Mouse (Mus musculus) lung, postnatal 10 days (tissue): ENCODE measurements around the gene Fnbp1.

Source experiments
- DNase-seq: peaks from one replicate; pipeline ENCODE4 v3.0.0; 2021

Fnbp1 gene

GRCm38 (mm10) chr2:31147054-31147453 is 5.2 kb upstream of the Fnbp1 start:
- DNase-seq: peak; percentile 45

DNA sequence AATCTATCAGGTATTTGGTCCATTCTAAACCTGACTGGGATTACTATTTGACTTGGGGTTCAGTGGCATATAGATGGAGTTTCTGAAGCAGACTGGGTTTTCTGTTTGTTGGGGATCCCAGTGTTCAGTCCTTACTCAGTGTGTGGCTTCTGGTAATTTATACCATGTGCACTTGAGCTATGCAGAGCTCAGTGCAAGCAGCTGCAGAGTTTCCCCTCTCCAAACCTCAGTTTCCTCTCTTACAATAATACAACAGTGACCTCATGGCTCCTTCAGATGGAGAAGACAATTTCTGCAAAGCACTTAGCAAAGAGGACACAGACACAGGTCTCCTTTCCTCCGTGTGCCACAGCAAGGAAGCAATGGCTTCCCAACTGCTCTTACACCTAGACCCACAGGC is 3.1 kb upstream of the Fnbp1 start:
- no peak for DNase-seq

GRCm38 (mm10) chr2:31143768-31144695 is 2.2 kb upstream of the Fnbp1 start:
- no peak for DNase-seq

- DNase-seq: no peak
Measured at GRCm38 (mm10) chr2:31143326-31143725, 1.5 kb upstream of the Fnbp1 start.

DNA sequence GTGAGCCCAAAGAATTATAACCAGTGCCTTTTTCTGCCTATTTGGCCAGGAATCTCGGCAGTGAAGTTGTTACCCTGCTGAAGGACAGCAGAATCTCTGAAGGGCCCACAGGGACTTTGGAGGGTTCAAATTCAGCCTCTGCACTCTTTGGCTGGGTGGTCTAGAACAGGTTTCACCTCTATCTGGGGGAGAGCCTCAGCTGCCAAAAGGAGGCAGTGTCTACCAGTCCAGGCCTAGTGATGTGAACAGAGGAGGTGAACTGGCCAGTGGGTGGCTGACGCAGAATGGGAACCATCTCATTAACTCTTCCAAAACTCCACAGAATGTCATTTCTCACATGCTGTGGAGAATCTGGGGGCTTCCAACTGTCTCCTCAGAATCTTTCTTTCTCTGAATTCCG is 697 bp upstream of the Fnbp1 start:
- DNase-seq: no peak

DNA sequence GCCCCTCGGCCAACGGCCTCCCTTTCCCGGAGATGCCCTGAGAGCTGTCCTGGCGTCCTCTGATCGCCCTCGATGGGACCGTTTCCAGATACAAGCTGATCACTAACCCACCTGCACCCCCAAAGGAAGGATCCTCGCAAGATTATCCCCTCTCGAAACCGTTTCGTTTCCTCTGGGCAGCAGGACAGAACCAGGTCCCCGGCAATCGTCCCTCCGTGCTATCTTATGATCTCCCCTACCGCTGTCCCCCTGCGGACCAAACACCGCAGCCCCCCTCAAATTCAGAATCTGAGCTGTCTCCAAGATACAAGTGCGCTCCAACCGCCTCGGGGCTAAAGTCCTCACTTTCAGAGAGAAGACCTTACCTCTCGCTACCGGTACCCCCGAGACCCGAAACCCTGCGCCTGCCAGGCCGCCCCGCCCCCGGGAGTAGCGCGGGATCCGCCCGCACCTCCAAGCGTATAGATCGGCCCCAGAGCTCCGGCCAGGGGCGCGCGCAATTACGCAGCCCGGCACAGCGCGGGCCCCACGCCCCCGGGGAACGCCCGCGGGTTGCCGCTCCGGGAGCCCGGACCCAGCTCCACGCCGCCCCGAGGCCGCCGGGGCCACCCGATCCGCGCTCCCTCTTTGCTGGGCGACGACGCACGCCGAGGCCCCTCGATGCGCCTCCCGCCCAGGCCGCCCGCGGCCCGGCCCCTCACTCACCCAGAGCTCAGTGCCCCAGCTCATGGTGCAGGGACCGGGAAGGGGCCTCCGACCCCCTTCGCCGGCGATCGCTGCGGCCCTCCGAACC is 538 bp downstream of the Fnbp1 start:
- DNase-seq: peak; percentile 37

- DNase-seq: no peak
Measured at GRCm38 (mm10) chr2:31140772-31141073, 1.1 kb downstream of the Fnbp1 start.

- DNase-seq: no peak
Measured at GRCm38 (mm10) chr2:31139991-31140771, 1.6 kb downstream of the Fnbp1 start.

DNA sequence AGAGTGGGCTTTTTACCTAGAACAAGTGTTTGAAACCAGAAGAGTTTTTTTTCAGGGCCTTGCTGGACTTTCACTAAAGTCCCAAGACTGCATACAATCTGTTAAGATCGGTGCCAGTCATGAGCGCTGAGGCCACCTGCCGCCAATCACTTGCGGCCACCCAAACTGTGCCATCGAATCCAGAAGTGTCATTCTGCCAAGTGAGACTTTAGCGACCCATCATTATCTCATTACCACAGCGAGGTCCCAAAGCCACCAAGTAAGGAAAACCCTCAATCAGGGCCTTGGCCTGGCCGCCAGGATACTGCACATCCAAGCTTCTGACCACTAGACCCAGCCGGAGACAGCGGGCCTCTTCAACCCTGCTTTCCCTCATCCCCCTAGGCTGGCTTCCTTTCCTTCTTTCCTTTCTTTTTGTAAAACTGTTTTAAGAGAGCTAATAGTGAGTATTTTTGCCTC is 2.6 kb downstream of the Fnbp1 start:
- DNase-seq: no peak

DNA sequence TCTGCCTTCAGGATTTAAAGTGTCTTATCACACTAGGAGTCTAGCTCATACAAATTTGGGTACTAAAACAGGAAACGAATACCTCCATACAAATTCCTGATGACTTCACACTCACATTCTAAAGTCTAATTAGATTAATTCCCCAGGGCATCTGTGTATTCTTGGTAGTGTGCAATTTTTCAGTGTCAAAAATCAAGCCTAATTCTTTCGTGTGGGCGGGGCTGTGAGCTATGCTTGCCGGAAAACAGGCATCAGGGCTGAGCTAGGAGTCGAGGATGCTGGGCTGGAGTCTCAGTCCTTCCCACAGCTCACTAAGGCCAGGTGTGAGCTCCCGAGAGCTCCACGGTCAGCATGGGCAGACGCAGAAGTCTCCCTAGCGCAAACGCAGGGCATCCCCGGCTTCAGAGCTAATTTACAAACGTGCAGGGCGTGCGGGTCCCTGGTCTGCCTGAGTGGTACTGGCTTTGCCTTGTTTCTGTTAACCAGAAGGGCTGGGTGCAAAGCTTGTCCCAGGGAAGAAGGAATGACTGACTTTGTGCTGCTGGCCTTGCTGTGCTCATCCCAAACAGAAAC is 4.7 kb downstream of the Fnbp1 start:
- no peak for DNase-seq

DNA sequence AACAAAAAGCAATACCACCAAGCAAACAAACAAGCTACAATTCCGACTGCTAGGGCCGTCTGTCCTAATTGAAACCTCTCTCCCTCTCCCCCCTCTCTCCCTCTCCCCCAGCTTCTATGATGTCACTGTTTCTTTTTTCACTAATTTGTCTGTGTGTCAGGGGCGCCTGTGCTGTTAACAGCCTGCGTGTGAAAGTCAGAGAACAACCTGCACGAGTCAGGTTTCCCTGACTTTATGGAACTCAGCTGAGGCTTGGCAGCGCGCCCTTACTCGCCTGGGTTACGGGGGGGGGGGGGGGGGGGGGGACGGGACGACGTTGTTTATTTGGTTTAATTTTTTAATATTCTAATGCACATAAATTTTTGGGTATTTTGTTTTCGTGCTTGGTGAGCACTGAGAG is 5.5 kb downstream of the Fnbp1 start:
- no peak for DNase-seq

- DNase-seq: no peak
Measured at GRCm38 (mm10) chr2:31135512-31135931, 6.3 kb downstream of the Fnbp1 start.

- DNase-seq: no peak
Measured at GRCm38 (mm10) chr2:31133981-31134380, 7.8 kb downstream of the Fnbp1 start.

GRCm38 (mm10) chr2:31132682-31133081 is 9.1 kb downstream of the Fnbp1 start:
- DNase-seq: no peak

GRCm38 (mm10) chr2:31130815-31131299 is 11.0 kb downstream of the Fnbp1 start:
- peak; percentile 62 for DNase-seq

DNA sequence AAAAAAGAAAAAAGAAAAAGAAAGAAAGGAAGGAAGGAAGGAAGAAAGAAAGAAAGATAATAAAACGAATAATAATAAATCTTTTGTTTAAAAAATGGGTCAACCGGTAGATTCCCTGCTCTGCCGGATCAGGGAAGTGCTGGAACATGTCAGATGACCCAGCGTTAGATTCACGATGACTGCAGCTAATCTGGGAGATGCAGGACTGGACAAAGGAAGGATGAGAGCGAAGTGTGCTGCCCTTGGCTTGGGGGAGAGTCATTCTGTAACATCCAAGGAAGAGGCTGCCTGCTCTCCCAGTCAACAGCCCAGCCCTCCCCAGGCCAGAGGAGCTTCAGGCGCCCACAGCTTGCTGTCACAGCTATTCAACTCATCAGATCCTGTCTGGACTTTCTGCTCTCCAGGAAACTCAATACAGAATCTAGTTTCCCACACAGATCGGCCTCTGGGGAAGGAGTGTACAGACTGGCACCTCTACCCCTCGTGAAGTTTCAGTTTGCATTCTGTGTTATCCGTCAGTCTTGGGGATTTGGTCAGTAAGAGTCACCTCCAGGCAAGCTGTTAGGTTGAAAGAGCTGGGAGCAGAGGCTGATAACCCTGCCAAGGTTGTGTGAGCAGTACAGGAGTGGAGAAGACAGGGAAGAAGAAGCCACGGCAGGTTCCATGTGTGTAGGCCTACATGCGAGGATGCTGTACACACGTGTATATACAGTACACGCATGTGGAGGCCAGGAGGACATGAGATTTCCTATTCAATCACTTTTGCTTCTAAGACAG is 11.9 kb downstream of the Fnbp1 start:
- DNase-seq: no peak

DNA sequence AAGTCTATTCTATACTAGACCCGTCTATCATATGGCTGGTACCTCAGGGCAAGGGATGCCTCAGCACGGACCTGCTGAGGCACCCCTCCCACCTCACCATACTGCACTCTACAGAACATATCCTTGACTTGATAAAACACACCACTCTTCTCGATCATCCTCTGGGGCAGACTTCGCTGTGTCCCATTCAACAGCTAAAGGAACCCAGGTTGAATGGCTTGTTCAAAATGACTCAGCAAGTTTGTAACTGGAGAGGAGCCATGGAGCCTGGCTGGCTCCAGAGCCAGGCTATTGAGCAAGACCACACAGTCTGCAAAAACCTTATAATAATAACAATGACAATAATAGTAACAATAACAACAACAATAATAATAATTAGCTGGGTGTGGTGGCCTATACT is 13.9 kb downstream of the Fnbp1 start:
- peak; percentile 51 for DNase-seq

DNA sequence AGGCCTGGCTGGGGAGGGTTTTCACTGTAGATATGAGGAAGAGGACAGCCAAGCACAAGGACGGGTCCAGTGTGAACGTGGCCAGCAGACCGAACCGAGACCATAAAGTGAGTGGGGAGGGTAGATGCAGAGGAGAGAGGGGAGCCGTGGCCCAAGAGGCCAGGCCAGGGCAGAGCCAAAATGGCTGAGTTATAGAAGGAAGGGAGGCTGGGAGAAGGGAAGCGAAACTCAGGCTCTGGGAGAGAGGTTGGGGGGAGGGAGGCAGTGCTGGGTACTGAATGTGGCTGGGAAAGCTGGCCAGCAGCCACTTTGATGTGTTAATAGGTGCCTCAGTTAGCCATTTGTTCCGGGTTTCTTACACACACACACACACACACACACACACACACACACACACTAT is 14.6 kb downstream of the Fnbp1 start:
- no peak for DNase-seq

DNA sequence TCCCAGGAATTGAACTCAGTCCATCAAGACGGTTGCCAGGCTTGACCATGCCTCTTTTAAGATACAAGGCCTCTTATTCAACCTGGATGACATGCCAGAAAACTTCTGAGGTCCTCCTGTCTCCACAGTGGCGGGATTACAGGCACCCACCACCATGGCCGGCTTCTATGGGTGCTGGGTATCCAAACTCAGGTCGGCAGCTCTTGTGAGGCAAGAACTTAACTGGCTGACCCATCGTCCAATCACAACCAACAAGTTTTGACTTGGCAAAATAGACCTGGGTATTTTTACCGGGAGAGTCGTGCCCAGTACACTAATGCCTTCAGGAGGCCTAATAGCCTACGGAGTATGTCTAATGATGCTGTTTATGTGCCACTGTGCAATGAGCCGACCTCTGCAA is 15.8 kb downstream of the Fnbp1 start:
- no peak for DNase-seq

GRCm38 (mm10) chr2:31125156-31125555 is 16.7 kb downstream of the Fnbp1 start:
- DNase-seq: peak; percentile 32

DNA sequence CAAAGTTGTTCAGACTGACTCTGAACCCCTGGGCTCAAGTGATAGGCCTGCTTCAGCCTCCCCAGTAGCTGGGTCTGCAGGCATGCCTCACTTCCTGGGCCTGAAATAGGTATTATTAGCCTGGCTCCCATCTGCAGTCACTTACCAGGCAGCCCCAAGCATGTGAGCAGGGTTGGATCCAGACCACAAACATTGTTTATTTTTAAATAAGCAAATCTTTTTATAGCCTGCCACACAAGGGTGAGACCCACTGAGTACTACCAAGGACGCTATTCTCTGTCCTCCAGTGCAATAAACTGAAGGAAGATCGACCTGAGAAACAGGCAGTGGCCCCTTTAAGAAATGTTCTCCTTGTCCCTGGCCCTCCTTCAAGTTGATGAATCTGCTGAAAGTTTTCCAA is 17.1 kb downstream of the Fnbp1 start:
- DNase-seq: peak; percentile 46

- no peak for DNase-seq
Measured at GRCm38 (mm10) chr2:31123493-31123892, 18.3 kb downstream of the Fnbp1 start.
